Mouse (Mus musculus) cerebellum, adult 2 months (tissue): ENCODE measurements around the gene Fam57b.

Experiments used
- CTCF ChIP-seq: fragments of 200-500 bp; IDR thresholded peaks from 2 replicates; pipeline ENCODE4 v1.5.1; 2011; ENCODE audit warnings: low read depth, mild to moderate bottlenecking, control low read depth, low read length, moderate library complexity, borderline replicate concordance; ENCODE audit not compliant: insufficient read depth
- POLR2A ChIP-seq: fragments of 200-500 bp; IDR thresholded peaks from 2 replicates; pipeline ENCODE4 v1.6.1; 2011; ENCODE audit warnings: low read length, control low read depth, borderline replicate concordance; ENCODE audit not compliant: insufficient read depth

GRCm38 (mm10) chr7:126860987-126861386, 63.5 kb downstream of the Fam57b start:
- TF ChIP-seq CTCF (no peak), POLR2A (no peak)
